Mouse (Mus musculus) gastrocnemius, adult 18-20 months (tissue): ENCODE measurements around the gene Lama4. TPM values are rescaled to one million over a fixed set of nuclear protein-coding genes. Genes with fewer than 3 reads are reported as not detected.
A peak's percentile ranks its signal among the peaks of the same experiment; 100 is the strongest.

ENCODE experiments used
- DNase-seq: peaks from one replicate; pipeline ENCODE4 v3.0.0; 2021; ENCODE audit warnings: low spot score
- long read RNA-seq, 2 experiments: library from polyadenylated mRNA; stranded (forward); transcript quantifications; one replicate each; pipeline ENCODE4 v2.0.0; 2021
- total RNA-seq, 2 experiments: library from RNA; stranded (reverse); gene quantifications; 2 replicates each; pipeline ENCODE4 v1.2.3; 2021

Lama4 gene
- 10 to 100 TPM; 13.7 to 19.2 TPM for total RNA-seq
- long read RNA-seq, experiment 1, full-length matches to known transcripts, result 4 of 6 reads
- long read RNA-seq, experiment 1, partial matches to known transcripts, result 2 of 6 reads
- long read RNA-seq, experiment 1, other reads (novel, unspliced or antisense), result 0 of 6 reads
- long read RNA-seq, experiment 2, full-length matches to known transcripts, result 4 of 8 reads
- long read RNA-seq, experiment 2, partial matches to known transcripts, result 2 of 8 reads
- long read RNA-seq, experiment 2, other reads (novel, unspliced or antisense), result 2 of 8 reads

- peak; percentile 72 for DNase-seq
These were observed at the start of gene Lama4 for GRCm38 (mm10) chr10:38965075-38965781. Gene Lama4, plus strand, starts transcription at chr10:38965515.

- DNase-seq, result peak; percentile 54
These were observed 49.2 kb upstream of the Lama4 start for GRCm38 (mm10) chr10:38916027-38916617.

DNA sequence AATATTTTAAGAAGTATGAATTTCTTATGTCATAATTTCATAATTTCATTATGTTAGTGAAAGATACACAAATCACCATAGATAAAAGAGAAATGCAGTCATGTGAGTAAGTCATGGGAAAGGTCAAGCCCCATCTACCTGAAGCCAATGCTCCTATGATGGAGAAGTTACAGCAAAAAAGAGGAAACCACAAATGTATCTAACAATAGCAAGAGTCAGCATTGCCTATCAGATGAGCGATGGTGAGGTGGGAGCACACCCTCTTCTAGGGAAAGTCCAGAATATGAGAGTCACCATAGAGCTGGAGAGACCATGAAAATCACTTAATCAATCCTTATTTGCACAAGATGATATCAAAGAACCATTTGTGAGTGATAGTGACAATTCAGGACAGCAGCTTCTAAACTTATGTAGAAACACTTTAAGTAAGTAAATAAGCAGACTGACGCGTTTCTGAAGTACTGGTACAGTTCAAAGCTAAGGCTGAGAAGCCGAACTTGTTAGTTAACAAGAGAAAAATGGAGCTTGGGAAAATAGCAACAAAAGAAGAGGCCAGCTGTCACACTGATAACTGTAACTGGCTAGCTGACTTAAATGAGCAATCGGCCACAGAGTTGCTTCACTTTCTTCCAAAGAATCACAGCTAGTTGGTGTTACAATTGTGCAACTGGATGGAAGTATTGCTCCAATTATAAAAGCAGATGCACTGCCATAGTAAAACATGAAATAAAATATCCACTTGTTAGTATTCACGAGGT is 36.2 kb upstream of the Lama4 start:
- no peak for DNase-seq

GRCm38 (mm10) chr10:38944701-38945100 is 20.6 kb upstream of the Lama4 start:
- no peak for DNase-seq

- DNase-seq, result no peak
These were observed 3.4 kb upstream of the Lama4 start for GRCm38 (mm10) chr10:38961920-38962319.

DNA sequence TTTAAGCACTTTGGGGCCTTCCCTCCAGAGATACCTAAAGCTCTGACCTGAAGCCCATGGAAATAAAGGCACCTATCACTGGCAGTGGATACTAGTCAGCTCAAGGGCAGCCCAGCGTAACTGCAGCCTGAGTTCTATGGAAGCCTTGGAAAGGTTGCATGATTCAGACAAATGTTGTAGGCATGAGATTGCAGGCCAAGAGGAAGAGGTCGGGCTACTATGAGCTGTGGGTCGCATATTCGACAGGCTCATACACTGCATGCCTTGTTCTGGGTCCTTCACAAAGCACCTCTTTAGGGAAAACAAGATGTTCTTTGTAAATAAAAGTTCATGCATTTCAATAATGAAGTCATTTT is 618 bp upstream of the Lama4 start:
- no peak for DNase-seq

DNA sequence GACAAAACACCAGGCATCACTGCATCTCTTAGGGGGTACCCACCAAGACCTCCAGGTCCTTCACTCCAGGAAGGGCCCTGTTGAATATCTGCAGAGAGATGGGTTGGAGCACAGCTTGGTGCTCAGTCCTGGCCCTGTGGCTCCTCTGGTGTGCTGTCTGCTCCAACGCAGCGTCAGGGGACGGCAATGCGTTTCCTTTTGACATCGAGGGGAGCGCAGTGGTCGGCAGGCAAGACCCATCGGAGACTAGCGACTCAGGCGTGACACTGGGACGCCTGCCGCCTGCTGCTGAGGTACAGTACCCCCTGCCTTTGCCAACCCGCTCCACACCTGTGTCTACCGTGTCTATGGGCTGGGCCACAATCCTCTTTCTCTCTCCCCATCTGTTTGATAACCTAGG is 542 bp downstream of the Lama4 start:
- no peak for DNase-seq

DNA sequence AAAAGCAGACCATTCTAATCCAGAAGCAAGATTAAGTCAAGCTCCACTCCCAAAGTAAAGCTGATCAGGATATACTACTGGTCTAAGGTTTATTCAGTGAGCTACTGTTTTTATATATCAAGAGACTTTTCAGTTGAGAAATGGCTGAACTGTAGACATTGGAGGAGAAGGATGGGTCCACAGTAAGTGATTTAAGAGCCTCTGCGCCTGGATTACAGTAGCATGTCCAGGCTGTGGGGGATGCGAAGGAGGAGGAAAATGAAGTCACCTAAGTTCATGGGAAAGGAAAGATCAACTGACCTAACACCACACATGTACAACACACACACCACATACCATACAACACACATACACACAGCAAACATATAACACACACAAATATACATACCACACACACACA is 1.3 kb downstream of the Lama4 start:
- no peak for DNase-seq

DNA sequence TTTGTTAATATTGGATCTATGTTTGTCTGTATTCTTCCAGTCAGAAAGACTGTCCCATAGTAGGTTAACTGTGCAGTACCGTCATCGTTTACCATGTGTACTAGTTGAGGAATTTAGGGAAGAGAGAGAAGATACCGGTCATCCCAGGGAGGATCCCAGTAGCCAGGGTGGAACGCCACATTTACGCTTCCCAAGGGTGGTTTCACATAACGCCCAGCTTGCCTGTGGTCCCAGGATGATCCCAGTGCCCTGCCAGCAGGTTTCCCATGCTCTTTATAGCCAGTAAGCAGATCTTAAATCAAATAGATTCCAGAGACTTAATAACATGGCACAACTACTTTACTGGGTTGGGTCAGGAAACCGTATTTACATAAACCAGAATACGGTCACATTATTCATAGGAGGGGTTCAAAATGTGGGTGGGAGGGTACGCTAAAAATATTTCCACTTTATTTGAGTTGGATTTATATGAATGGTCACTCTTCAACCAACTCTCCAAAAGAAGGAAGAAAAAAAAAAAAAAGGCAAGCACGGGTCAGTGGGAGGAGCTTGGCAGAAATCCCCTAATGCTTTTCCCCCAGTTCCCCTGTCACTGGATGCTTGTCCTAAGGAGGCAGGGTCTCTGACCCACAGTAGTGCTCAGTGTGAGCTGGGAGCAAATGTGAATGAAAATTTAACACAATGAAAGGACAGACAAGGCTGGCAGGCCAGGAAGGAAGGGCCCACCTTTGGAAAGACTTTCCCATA is 3.2 kb downstream of the Lama4 start:
- DNase-seq, result no peak

DNA sequence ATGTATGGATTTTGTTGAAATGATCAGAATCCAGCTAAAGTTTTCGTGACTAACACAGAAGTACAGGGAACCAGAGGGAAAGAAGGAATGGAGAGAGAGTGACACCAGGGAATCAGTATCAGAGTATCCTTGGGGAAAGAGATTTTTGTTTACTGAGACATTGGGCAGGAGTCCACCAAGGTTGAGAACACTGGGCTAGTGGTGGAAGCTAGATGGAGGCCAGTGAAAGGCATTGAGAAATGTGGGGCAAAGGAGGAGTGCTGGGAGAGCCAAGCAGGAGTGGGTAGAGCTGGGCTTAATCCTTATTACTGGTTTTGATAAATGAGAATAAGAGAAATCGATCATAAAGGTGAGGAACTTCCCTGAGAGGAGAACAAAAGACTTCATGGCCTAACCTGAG is 4.2 kb downstream of the Lama4 start:
- DNase-seq, result no peak

- DNase-seq, result no peak
These were observed 4.7 kb downstream of the Lama4 start for GRCm38 (mm10) chr10:38969975-38970374.

GRCm38 (mm10) chr10:38972221-38972946 is 7.1 kb downstream of the Lama4 start:
- DNase-seq, result no peak

DNA sequence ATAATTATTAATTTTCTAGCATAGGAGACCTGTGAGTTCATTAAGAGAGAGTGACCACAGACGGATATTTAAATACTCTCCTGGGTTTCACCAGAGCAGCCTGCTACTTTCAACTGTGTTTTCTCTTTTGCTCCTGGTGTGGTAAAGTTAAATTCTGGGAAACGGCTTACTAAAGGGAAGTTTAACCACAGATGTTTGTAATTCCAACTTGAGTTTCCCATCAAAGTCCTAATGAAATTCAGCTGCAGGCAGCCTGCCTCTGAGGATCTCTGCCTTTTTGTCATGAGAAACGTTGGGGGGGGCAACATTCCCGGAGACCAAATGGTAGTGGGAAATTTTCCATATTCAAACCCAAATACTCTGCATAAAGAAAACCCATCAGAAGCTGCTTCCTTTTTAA is 7.7 kb downstream of the Lama4 start:
- DNase-seq, result no peak

DNA sequence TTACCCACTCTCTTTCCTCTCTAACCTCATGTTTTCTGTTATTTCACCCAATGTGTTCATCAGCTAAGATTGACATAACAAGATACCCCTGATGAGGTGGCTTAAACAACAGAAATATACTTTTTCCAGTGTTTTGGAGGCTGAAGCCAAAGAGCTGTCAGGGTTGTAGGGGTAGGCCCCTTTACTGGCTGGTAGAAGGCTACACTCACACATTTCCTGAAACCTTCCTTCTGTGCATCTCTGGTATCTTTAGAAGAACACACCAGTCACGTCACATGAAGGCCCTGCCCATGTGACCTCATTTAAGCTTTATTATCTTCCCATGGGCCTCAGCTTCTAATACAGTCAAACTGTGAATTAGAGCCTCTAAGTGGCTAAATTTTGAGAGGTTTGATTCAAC is 12.9 kb downstream of the Lama4 start:
- no peak for DNase-seq

- DNase-seq, result no peak
These were observed 14.4 kb downstream of the Lama4 start for GRCm38 (mm10) chr10:38979699-38980098.

GRCm38 (mm10) chr10:38980980-38981379 is 15.7 kb downstream of the Lama4 start:
- no peak for DNase-seq

DNA sequence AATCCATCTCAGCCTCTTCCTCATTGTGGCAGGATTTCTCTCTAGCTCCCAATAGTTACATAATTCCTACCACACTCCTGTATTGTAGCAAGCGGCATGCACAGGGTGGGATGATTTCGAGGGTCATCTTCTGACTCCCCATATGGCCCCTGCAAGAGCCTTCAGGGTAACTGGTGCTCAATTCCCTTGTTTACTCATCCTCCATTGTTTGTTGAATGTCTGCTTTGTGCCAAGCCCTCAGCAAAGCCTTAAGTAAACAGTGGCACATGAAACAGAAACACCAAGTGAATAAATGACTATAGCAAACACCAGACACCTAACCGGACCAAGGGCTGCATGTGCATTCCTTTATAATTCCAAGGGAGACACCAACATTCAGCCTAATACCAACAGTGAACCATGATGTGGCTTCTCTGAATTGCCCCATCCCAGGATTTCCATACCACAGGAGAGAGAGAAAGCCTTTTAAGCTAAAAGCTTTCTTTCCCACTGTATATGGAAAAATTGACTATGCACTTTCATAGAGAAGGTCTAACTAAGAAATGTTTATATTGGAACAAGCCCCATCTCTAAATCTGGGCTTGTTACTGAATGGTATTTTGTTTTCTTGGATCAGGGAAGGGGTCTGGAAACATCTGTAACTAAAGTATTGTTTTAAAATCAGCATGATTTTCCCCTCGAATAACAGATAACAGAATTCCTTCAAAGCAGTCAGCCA is 19.2 kb downstream of the Lama4 start:
- no peak for DNase-seq

DNA sequence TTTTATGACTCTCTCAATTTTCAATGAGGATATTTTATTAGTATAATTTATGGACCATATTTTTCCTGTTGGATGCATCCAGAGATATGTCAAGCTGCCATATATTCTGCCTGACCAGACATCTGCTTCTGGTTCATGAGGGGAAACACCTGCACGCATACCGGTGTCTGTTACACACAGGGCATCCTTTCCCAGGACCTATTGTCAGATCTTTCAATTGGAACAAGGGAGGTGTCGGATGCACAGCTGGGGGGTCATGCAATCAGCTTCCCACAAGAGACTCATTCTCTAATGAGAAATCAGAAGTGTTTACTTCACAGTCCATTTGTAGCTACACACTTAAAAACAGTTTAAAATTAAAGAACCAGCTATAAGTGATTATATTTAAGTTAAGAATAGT is 20.7 kb downstream of the Lama4 start:
- no peak for DNase-seq

GRCm38 (mm10) chr10:38992827-38993226 is 27.5 kb downstream of the Lama4 start:
- no peak for DNase-seq
